Mouse (Mus musculus): ENCODE results near the gene Uqcrc1.

DNA sequence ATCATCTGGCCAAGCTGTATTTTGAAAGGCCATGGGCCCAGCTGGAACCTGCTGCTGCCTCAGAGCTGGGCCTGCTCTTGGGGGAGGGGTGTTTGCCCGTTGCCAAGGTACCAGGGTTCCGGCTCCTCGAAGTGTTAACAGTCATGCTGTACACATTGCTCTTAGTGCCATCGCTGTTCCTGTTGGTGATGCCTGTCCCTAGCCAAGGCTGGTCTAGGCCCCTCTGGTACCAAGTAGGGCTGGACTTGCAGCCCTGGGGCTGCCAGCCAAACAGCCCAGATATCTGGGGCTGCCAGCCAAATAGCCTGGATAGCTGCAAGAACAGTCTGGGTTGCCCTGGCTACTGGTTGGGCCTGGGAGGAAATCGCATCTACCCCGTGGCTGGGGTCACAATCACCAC lies 21.9 kb upstream of the Uqcrc1 start, which contains the start of gene Tmem89:
- TF ChIP-seq CTCF (conservative IDR thresholded peaks at IDR 0.05; ENCODE audit: insufficient read depth, insufficient read length, low read depth, low read length) (no peak), POLR2A (IDR thresholded peaks at IDR 0.05; ENCODE audit: low read depth, low read length) (no peak)

Measured in kidney, adult 2 months (tissue).